Mouse (Mus musculus) CH12.LX (cell line): ENCODE data around the gene Zfp62. TPM values are rescaled to one million over a fixed set of nuclear protein-coding genes. Genes with fewer than 3 reads are reported as not detected.
"Not testable (repeated sequence)": the region's sequence is repeated elsewhere in the genome, so short reads cannot be mapped to it uniquely, and the experiment has no call there.

ENCODE experiments used
- DNase-seq: peaks from one replicate; pipeline ENCODE4 v3.0.0-alpha.2; 2013; ENCODE audit errors: extremely low read depth
- H3K27ac ChIP-seq: 2 replicates; pipeline ENCODE4 v1.5.1; 2012; ENCODE audit warnings: low read depth, mild to moderate bottlenecking, control low read depth, moderate library complexity; ENCODE audit not compliant: insufficient read depth
- H3K27me3 ChIP-seq: replicated peaks from 2 replicates; pipeline ENCODE3; 2012; ENCODE audit warnings: inconsistent platforms
- H3K36me3 ChIP-seq, 2 experiments: replicated peaks in 1 of 2; 2 replicates each; pipeline versions ENCODE3 to v1.6.1; 2012; ENCODE audit warnings: inconsistent platforms in 1 of 2, low read length in 1 of 2, mild to moderate bottlenecking in 1 of 2, mixed read lengths in 1 of 2, moderate library complexity in 1 of 2; ENCODE audit not compliant: control insufficient read depth in 1 of 2, insufficient read depth in 1 of 2
- H3K4me1 ChIP-seq, 2 experiments: 2 replicates each; pipeline ENCODE4 v1.6.1; 2012; ENCODE audit warnings: inconsistent platforms in 1 of 2, moderate library complexity in 1 of 2; ENCODE audit not compliant: insufficient read depth in 2 of 2, control insufficient read depth in 1 of 2
- H3K4me2 ChIP-seq: 2 replicates; pipeline ENCODE4 v1.6.1; 2012; ENCODE audit warnings: low read depth, mild to moderate bottlenecking, control low read depth; ENCODE audit not compliant: poor library complexity, insufficient read depth, severe bottlenecking
- H3K4me3 ChIP-seq, 3 experiments: fragments of 150-350 bp in 1 of 3; sonication (generic) in 1 of 3; replicated peaks in 1 of 3; 2 replicates each; pipeline versions ENCODE3 to v1.5.1; 2011 to 2012; ENCODE audit warnings: low read depth in 2 of 3, low read length in 2 of 3, mild to moderate bottlenecking in 2 of 3, moderate library complexity in 2 of 3, control low read depth in 1 of 3, improper control_type of control experiment in 1 of 3, inconsistent platforms in 1 of 3, mixed read lengths in 1 of 3; ENCODE audit not compliant: poor library complexity in 1 of 3
- H3K79me2 ChIP-seq: replicated peaks from 2 replicates; pipeline ENCODE4 v1.6.1; 2012; ENCODE audit warnings: mild to moderate bottlenecking, moderate library complexity; ENCODE audit not compliant: control insufficient read depth, poor library complexity, insufficient read depth, severe bottlenecking; ENCODE audit errors: extremely low read depth
- H3K9ac ChIP-seq: 2 replicates; pipeline ENCODE4 v1.6.1; 2012; ENCODE audit warnings: low read depth, mild to moderate bottlenecking, control low read depth, moderate library complexity; ENCODE audit not compliant: insufficient read depth
- H3K9me3 ChIP-seq: replicated peaks from 2 replicates; pipeline ENCODE3; 2012; ENCODE audit warnings: low read length, inconsistent platforms, mixed read lengths
- BHLHE40 ChIP-seq: IDR thresholded peaks from 2 replicates; pipeline ENCODE4 v1.6.1; 2011; ENCODE audit warnings: mild to moderate bottlenecking, low read depth, low read length, improper control_type of control experiment
- CTCF ChIP-seq, 2 experiments: IDR thresholded peaks in 1 of 2; conservative IDR thresholded peaks in 1 of 2; 2 replicates each; pipeline ENCODE4 v1.5.1; 2011 to 2012; ENCODE audit warnings: low read depth in 2 of 2, low read length in 2 of 2, improper control_type of control experiment in 1 of 2, inconsistent platforms in 1 of 2, mild to moderate bottlenecking in 1 of 2, moderate library complexity in 1 of 2
- ETS1 ChIP-seq: conservative IDR thresholded peaks from 2 replicates; pipeline ENCODE4 v1.6.1; 2012; ENCODE audit warnings: low read depth, mild to moderate bottlenecking, inconsistent platforms, low read length, improper control_type of control experiment, moderate library complexity
- HCFC1 ChIP-seq: IDR thresholded peaks from 2 replicates; pipeline ENCODE4 v1.6.1; 2012; ENCODE audit warnings: low read depth, mild to moderate bottlenecking, inconsistent platforms, low read length, improper control_type of control experiment
- KAT2A ChIP-seq: IDR thresholded peaks from 2 replicates; pipeline ENCODE4 v1.6.1; 2012; ENCODE audit warnings: low read length, improper control_type of control experiment, inconsistent platforms; ENCODE audit not compliant: insufficient replicate concordance
- MAFK ChIP-seq: IDR thresholded peaks from 2 replicates; pipeline ENCODE4 v1.6.1; 2011; ENCODE audit warnings: low read length, improper control_type of control experiment; ENCODE audit not compliant: insufficient replicate concordance
- MAX ChIP-seq: IDR thresholded peaks from 2 replicates; pipeline ENCODE4 v1.6.1; 2011; ENCODE audit warnings: low read length, improper control_type of control experiment
- MEF2A ChIP-seq: IDR thresholded peaks from 2 replicates; pipeline ENCODE4 v1.6.1; 2014; ENCODE audit warnings: low read depth, mild to moderate bottlenecking, inconsistent platforms, low read length, improper control_type of control experiment, borderline replicate concordance
- TBP ChIP-seq: conservative IDR thresholded peaks from 2 replicates; pipeline ENCODE4 v1.6.1; 2011; ENCODE audit warnings: low read depth, low read length, improper control_type of control experiment
- UBTF ChIP-seq: IDR thresholded peaks from 2 replicates; pipeline ENCODE4 v1.6.1; 2012; ENCODE audit warnings: low read depth, mild to moderate bottlenecking, inconsistent platforms, low read length, improper control_type of control experiment, moderate library complexity
- ZKSCAN1 ChIP-seq: IDR thresholded peaks from 2 replicates; pipeline ENCODE4 v1.6.1; 2012; ENCODE audit warnings: low read depth, inconsistent platforms, low read length, improper control_type of control experiment, borderline replicate concordance
- ZMIZ1 ChIP-seq: IDR thresholded peaks from 2 replicates; pipeline ENCODE4 v1.6.1; 2012; ENCODE audit warnings: low read depth, mild to moderate bottlenecking, inconsistent platforms, low read length, improper control_type of control experiment
- ZNF384 ChIP-seq: IDR thresholded peaks from 2 replicates; pipeline ENCODE4 v1.6.1; 2012; ENCODE audit warnings: low read depth, low read length, improper control_type of control experiment, inconsistent platforms
- dilution Hi-C: fragments of 300-500 bp; cut with MboI; formaldehyde crosslinking; loops from 2 replicates; pipeline ENCODE4 v1.14.3; 2020; ENCODE audit warnings: low sequenced_read_pairs; ENCODE audit not compliant: extremely low pct_unique_long_range_greater_than_20kb, extremely low pct_ligation_motif_present
- in situ Hi-C: fragments of 300-500 bp; cut with MboI; formaldehyde crosslinking; loops from 3 replicates; pipeline ENCODE4 v1.14.3; 2019; ENCODE audit warnings: low sequenced_read_pairs, low pct_ligation_motif_present, low pct_unique_long_range_greater_than_20kb, mixed read lengths
- polyA plus RNA-seq: library from polyadenylated mRNA; unstranded; fragments of >175 nt; gene quantifications from 2 replicates; pipeline ENCODE4 v1.2.1, GENCODE M21; 2012; ENCODE audit warnings: low read depth; ENCODE audit not compliant: insufficient read length
- total RNA-seq, 2 experiments: library from RNA; depleted of rRNA; stranded (reverse); fragments of 300-350 nt in 1 of 2; fragments of >200 nt in 1 of 2; gene quantifications; 2 replicates each; pipeline ENCODE4 v1.2.3; 2012 to 2014

The Zfp62 gene
- total and polyA plus RNA-seq, 3 experiments = 22.6 to 38.7 (median 25.3) TPM

- H3K79me2 ChIP-seq = no peaks in the 10 kb centered on the region
- no peak overlapping the region for H3K4me2 ChIP-seq
- dilution Hi-C loops = no loop called here
- TF ChIP-seq ZNF384 (no peak), ZKSCAN1 (no peak), HCFC1 (no peak), BHLHE40 (no peak), KAT2A (no peak), MAX (no peak), TBP (no peak), ZMIZ1 (no peak), MAFK (no peak), ETS1 (no peak), CTCF (conservative IDR thresholded peaks at IDR 0.05 in 1 of 2, IDR thresholded peaks at IDR 0.05 in 1 of 2; ENCODE audit: low read depth in 2 of 2, low read length in 2 of 2) (no peak), UBTF (no peak), MEF2A (no peak)
- TF ChIP-seq, all 38 proteins: peak for 0
- H3K36me3 ChIP-seq = no peaks in the 10 kb centered on the region
- no peak overlapping the region for H3K9ac ChIP-seq
- no peak overlapping the region for H3K4me3 ChIP-seq
- DNase-seq = no peak
- in situ Hi-C loops = no loop called here
- no peaks in the 10 kb centered on the region for H3K27me3 ChIP-seq
- H3K4me1 ChIP-seq = no peaks in the 10 kb centered on the region
- peaks cover 10% of the 10 kb centered on the region for H3K9me3 ChIP-seq
- H3K27ac ChIP-seq = no peak overlapping the region
Observed at GRCm38 (mm10) chr11:49170576-49170975, 32.5 kb upstream of the Zfp62 start.

- dilution Hi-C loops (no loop called here), in situ Hi-C loops (loop anchor here (25.0 kb wide), 1 partner anchor 237 kb away; the partner anchor contains the start of gene Olfr1389)
- Histone ChIP-seq H3K4me1 (0 out of 4 replicates have a peak, but pooled peaks cover 0 to 3% of the 10 kb centered on the region in 2 experiments), H3K27me3 (no peaks in the 10 kb centered on the region), H3K9ac (no peak overlapping the region), H3K9me3 (no peaks in the 10 kb centered on the region), H3K79me2 (no peaks in the 10 kb centered on the region), H3K27ac (no peak overlapping the region), H3K4me3 (no peak overlapping the region), H3K36me3 (no peaks in the 10 kb centered on the region), H3K4me2 (peak overlapping the region; percentile 53; the same call in 1 of the 2 replicates)
- TF ChIP-seq TBP (no peak), ZNF384 (peak; percentile 58)
- DNase-seq = no peak
Observed at GRCm38 (mm10) chr11:49175345-49175744, 27.7 kb upstream of the Zfp62 start.

- DNase-seq, H3K4me3 ChIP-seq: not testable (repeated sequence)
Observed at GRCm38 (mm10) chr11:49176047-49176779, 26.9 kb upstream of the Zfp62 start.

More at GRCm38 (mm10) chr11:49176047-49176779, 26.9 kb upstream of the Zfp62 start:
- H3K9me3 ChIP-seq, H3K9ac ChIP-seq, H3K4me1 ChIP-seq, H3K4me2 ChIP-seq, H3K79me2 ChIP-seq, H3K36me3 ChIP-seq, dilution Hi-C loops, H3K27me3 ChIP-seq, H3K27ac ChIP-seq: not testable (repeated sequence)
- in situ Hi-C loops = loop anchor here (25.0 kb wide), 1 partner anchor 236 kb away; the partner anchor contains the start of gene Olfr1389
